In the genomic region with DNA sequence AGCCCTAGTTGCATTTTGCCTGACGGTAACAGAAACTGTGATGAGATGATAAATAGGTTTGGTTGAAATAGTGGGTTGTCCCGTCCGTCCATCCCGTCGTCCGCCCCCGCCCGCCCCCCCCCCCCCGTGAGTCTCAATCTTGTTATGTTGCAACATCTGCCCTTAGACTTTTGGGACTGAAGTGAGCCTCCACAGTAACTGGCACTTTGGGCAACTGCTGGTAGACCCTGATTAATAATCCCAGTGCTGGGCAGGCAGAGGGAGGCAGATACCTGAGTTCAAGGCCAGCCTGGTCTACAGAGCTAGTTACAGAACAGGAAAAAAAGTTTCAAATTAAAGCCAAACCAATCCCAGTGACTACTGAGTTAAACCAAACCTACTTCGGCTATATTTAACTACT, we compare ENCODE assay signal across 7 mouse cellular contexts. TPM values are rescaled to one million over a fixed set of nuclear protein-coding genes. Genes with fewer than 3 reads are reported as not detected.
DNase-seq lines count a peak whose midpoint lies in the region; ATAC-seq and TF ChIP-seq lines count a peak whose summit lies in the region.

No protein-coding gene starts in this region.

- H3K9me3 ChIP-seq in lung, postnatal 0 days (ENCODE audit: low read length) = no peaks in the 10 kb centered on the region
- no peaks in the 10 kb centered on the region for H3K9me3 ChIP-seq in forebrain, embryonic 11.5 days (ENCODE audit: control insufficient read depth, low read length)
- no peaks in the 10 kb centered on the region for H3K9me3 ChIP-seq in limb, embryonic 15.5 days
- H3K9me3 ChIP-seq in stomach, embryonic 15.5 days = no peaks in the 10 kb centered on the region

- WGBS in lung, postnatal 0 days = 13% methylated on average over 10 of the region's 10 CpGs
- 12% methylated on average over 10 of the region's 10 CpGs for WGBS in forebrain, embryonic 11.5 days
- 11% methylated on average over 10 of the region's 10 CpGs for WGBS in limb, embryonic 15.5 days
- WGBS in stomach, embryonic 15.5 days = 15% methylated on average over 7 of the region's 10 CpGs

- H3K9ac ChIP-seq in lung, postnatal 0 days (replicated peaks; ENCODE audit: low read depth) = peak overlapping the region; percentile 9; the same call in 1 of the 2 replicates
- peak overlapping the region; percentile 33; the same call in 1 of the 2 replicates for H3K9ac ChIP-seq in forebrain, embryonic 11.5 days (ENCODE audit: low read length)
- no peak overlapping the region for H3K9ac ChIP-seq in limb, embryonic 15.5 days
- H3K9ac ChIP-seq in stomach, embryonic 15.5 days = no peak overlapping the region

- H3K4me1 ChIP-seq in lung, postnatal 0 days (ENCODE audit: insufficient read depth, low read depth, low read length) = peaks cover 6% of the 10 kb centered on the region
- H3K4me1 ChIP-seq in forebrain, embryonic 11.5 days (replicated peaks; ENCODE audit: control insufficient read depth, insufficient read depth, low read length) = peaks cover 6% of the 10 kb centered on the region; the same call in 1 of the 2 replicates
- H3K4me1 ChIP-seq in limb, embryonic 15.5 days = peaks cover 10% of the 10 kb centered on the region
- H3K4me1 ChIP-seq in stomach, embryonic 15.5 days = peaks cover 12% of the 10 kb centered on the region

- no peaks in the 10 kb centered on the region for H3K36me3 ChIP-seq in lung, postnatal 0 days (ENCODE audit: insufficient read depth, low read length)
- H3K36me3 ChIP-seq in forebrain, embryonic 11.5 days (ENCODE audit: control insufficient read depth, insufficient read depth, low read length) = no peaks in the 10 kb centered on the region; the same call in 1 of the 2 replicates
- peaks cover 3% of the 10 kb centered on the region; the same call in 1 of the 2 replicates for H3K36me3 ChIP-seq in limb, embryonic 15.5 days
- 0 out of 2 replicates have a peak, but pooled peaks cover 4% of the 10 kb centered on the region for H3K36me3 ChIP-seq in stomach, embryonic 15.5 days

- H3K4me3 ChIP-seq in lung, postnatal 0 days (ENCODE audit: low read depth, low read length) = peak overlapping the region; percentile 94
- peak overlapping the region; percentile 96 for H3K4me3 ChIP-seq in forebrain, embryonic 11.5 days (ENCODE audit: low read depth, low read length)
- H3K4me3 ChIP-seq in limb, embryonic 15.5 days = peak overlapping the region; percentile 77
- H3K4me3 ChIP-seq in stomach, embryonic 15.5 days (replicated peaks) = peak overlapping the region; percentile 94

- no peak for TF ChIP-seq CTCF in lung, postnatal 0 days (IDR thresholded peaks at IDR 0.05)

- H3K4me2 ChIP-seq in lung, postnatal 0 days (replicated peaks; ENCODE audit: low read depth, low read length) = peak overlapping the region; percentile 94
- peak overlapping the region; percentile 75 for H3K4me2 ChIP-seq in forebrain, embryonic 11.5 days (ENCODE audit: low read depth, low read length, severe bottlenecking)
- peak overlapping the region; percentile 53 for H3K4me2 ChIP-seq in limb, embryonic 15.5 days
- peak overlapping the region; percentile 60 for H3K4me2 ChIP-seq in stomach, embryonic 15.5 days

- H3K27ac ChIP-seq in lung, postnatal 0 days (ENCODE audit: low read length) = no peak overlapping the region
- H3K27ac ChIP-seq in forebrain, embryonic 11.5 days (ENCODE audit: low read depth, low read length) = no peak overlapping the region
- no peak overlapping the region for H3K27ac ChIP-seq in limb, embryonic 15.5 days
- no peak overlapping the region for H3K27ac ChIP-seq in stomach, embryonic 15.5 days

- no peak for TF ChIP-seq EP300 in lung, postnatal 0 days (IDR thresholded peaks at IDR 0.05)

- no peak for DNase-seq in lung, postnatal 0 days (ENCODE audit: low spot score)
- DNase-seq in lung, postnatal 25 days (ENCODE audit: low spot score) = no peak
- DNase-seq in forebrain, embryonic 11.5 days (ENCODE audit: low spot score) = no peak
- no peak for DNase-seq in gastrocnemius, adult 8-10 months (ENCODE audit: low spot score in 2 of 2)
- DNase-seq in embryo, embryonic 10.5 days (ENCODE audit: low spot score) = no peak

- ATAC-seq in lung, postnatal 0 days = no peak
- no peak for ATAC-seq in forebrain, embryonic 11.5 days (replicated peaks; ENCODE audit: low FRiP score)
- ATAC-seq in limb, embryonic 15.5 days (ENCODE audit: insufficient number of reproducible peaks, low FRiP score, low TSS enrichment, low read depth) = no peak
- ATAC-seq in stomach, embryonic 15.5 days (ENCODE audit: insufficient read depth, low FRiP score, low read depth) = no peak

- H3K27me3 ChIP-seq in lung, postnatal 0 days (replicated peaks; ENCODE audit: insufficient read depth, low read length) = no peaks in the 10 kb centered on the region
- no peaks in the 10 kb centered on the region for H3K27me3 ChIP-seq in forebrain, embryonic 11.5 days (ENCODE audit: control insufficient read depth, insufficient read depth, low read length)
- no peaks in the 10 kb centered on the region for H3K27me3 ChIP-seq in limb, embryonic 15.5 days
- H3K27me3 ChIP-seq in stomach, embryonic 15.5 days (replicated peaks) = no peaks in the 10 kb centered on the region

RNA-seq across cellular contexts. Expression of a gene that starts 1.1 kb away (rescaled TPM):
- 7.5 and 8.4 TPM in 2 replicates for polyA plus RNA-seq in lung, postnatal 0 days (2015; fragmentation: Nextera tagmentation; extraction: Ambion mirVana)
- polyA plus RNA-seq in forebrain, embryonic 11.5 days (2014; fragmentation: Nextera tagmentation; extraction: Ambion mirVana) = 18.8 and 19.4 TPM in 2 replicates
- polyA plus RNA-seq in limb, embryonic 15.5 days (2015; fragmentation: Nextera tagmentation; extraction: Ambion mirVana) = 12.2 and 12.4 TPM in 2 replicates
- 11.0 and 11.6 TPM in 2 replicates for polyA plus RNA-seq in stomach, embryonic 15.5 days (2015; fragmentation: Nextera tagmentation; extraction: Ambion mirVana)
- 10 to 100 TPM in 2 of 4 experiments, 1 to 10 TPM in 2; 8.3 to 12.1 (median 10.0) TPM for total RNA-seq in gastrocnemius, adult 8-10 months (2022)

RNA-seq across cellular contexts. Expression of a gene that starts 30.9 kb away (rescaled TPM):
- polyA plus RNA-seq in lung, postnatal 0 days (2015; fragmentation: Nextera tagmentation; extraction: Ambion mirVana) = 352 TPM in 2 replicates
- 474 and 504 TPM in 2 replicates for polyA plus RNA-seq in forebrain, embryonic 11.5 days (2014; fragmentation: Nextera tagmentation; extraction: Ambion mirVana)
- polyA plus RNA-seq in limb, embryonic 15.5 days (2015; fragmentation: Nextera tagmentation; extraction: Ambion mirVana) = 495 and 517 TPM in 2 replicates
- 585 and 656 TPM in 2 replicates for polyA plus RNA-seq in stomach, embryonic 15.5 days (2015; fragmentation: Nextera tagmentation; extraction: Ambion mirVana)
- total RNA-seq in gastrocnemius, adult 8-10 months (2022) = 100 to 1,000 TPM; 674 to 779 (median 730) TPM

RNA-seq across cellular contexts. Expression of a gene that starts 30.9 kb away (rescaled TPM):
- polyA plus RNA-seq in lung, postnatal 0 days (2015; fragmentation: Nextera tagmentation; extraction: Ambion mirVana) = 21.2 and 24.0 TPM in 2 replicates
- polyA plus RNA-seq in forebrain, embryonic 11.5 days (2014; fragmentation: Nextera tagmentation; extraction: Ambion mirVana) = 40.2 and 40.4 TPM in 2 replicates
- 27.5 and 28.8 TPM in 2 replicates for polyA plus RNA-seq in limb, embryonic 15.5 days (2015; fragmentation: Nextera tagmentation; extraction: Ambion mirVana)
- 29.4 and 31.1 TPM in 2 replicates for polyA plus RNA-seq in stomach, embryonic 15.5 days (2015; fragmentation: Nextera tagmentation; extraction: Ambion mirVana)
- total RNA-seq in gastrocnemius, adult 8-10 months (2022) = 1 to 10 TPM; 4.8 to 5.2 (median 4.9) TPM

Comparison
In these comparisons a context has a peak if more than half of its experiments do, and no peak if none do; other contexts are left out.
1. H3K9ac ChIP-seq: peak in lung, postnatal 0 days (single experiment) and forebrain, embryonic 11.5 days (single experiment); none in limb, embryonic 15.5 days (single experiment) and stomach, embryonic 15.5 days (single experiment).
2. Peak in every context shown above with its lines, with median percentiles within 50 percentile points of each other: H3K4me2 ChIP-seq and H3K4me3 ChIP-seq.